Mouse (Mus musculus) hindbrain, embryonic 13.5 days (tissue): ENCODE data around the gene Akr1c12. TPM values are rescaled to one million over a fixed set of nuclear protein-coding genes. Genes with fewer than 3 reads are reported as not detected.
A peak's percentile ranks its signal among the peaks of the same experiment; 100 is the strongest.
"Not testable (repeated sequence)": the region's sequence is repeated elsewhere in the genome, so short reads cannot be mapped to it uniquely, and the experiment has no call there.

Experiments used
- ATAC-seq: fragments of 200-750 bp; cut with Nextera tagmentation; 2 replicates; pipeline ENCODE4 v1.8.0; 2017; ENCODE audit warnings: moderate TSS enrichment; ENCODE audit not compliant: low FRiP score
- H3K27ac ChIP-seq: fragments of 300-500 bp; sonication (generic); 2 replicates; pipeline ENCODE4 v1.5.1; 2015; ENCODE audit warnings: inconsistent platforms, mild to moderate bottlenecking, moderate library complexity
- H3K27me3 ChIP-seq: fragments of 300-500 bp; sonication (generic); 2 replicates; pipeline ENCODE4 v1.6.1; 2015; ENCODE audit warnings: mild to moderate bottlenecking, inconsistent platforms
- H3K36me3 ChIP-seq: fragments of 300-500 bp; sonication (generic); 2 replicates; pipeline ENCODE4 v1.6.1; 2015; ENCODE audit warnings: mild to moderate bottlenecking, inconsistent platforms
- H3K4me1 ChIP-seq: fragments of 300-500 bp; sonication (generic); replicated peaks from 2 replicates; pipeline ENCODE4 v1.6.1; 2015; ENCODE audit warnings: inconsistent platforms
- H3K4me2 ChIP-seq: fragments of 300-500 bp; sonication (generic); 2 replicates; pipeline ENCODE4 v1.6.1; 2015; ENCODE audit warnings: inconsistent platforms, mild to moderate bottlenecking, moderate library complexity
- H3K4me3 ChIP-seq: fragments of 300-500 bp; sonication (generic); 2 replicates; pipeline ENCODE4 v1.5.1; 2015; ENCODE audit warnings: mild to moderate bottlenecking, inconsistent platforms
- H3K9ac ChIP-seq: fragments of 300-500 bp; sonication (generic); 2 replicates; pipeline ENCODE4 v1.6.1; 2015; ENCODE audit warnings: mild to moderate bottlenecking, inconsistent platforms
- H3K9me3 ChIP-seq: fragments of 300-500 bp; sonication (generic); 2 replicates; pipeline ENCODE4 v1.6.1; 2016; ENCODE audit warnings: inconsistent platforms
- WGBS: fragments of 180-500 bp; shearing (Covaris S2); methylation state at CpG from one replicate; pipeline ENCODE4 v1.1.7; 2015; 5-methylcytosine and 5-hydroxymethylcytosine counted together
- polyA plus RNA-seq: library from polyadenylated mRNA; unstranded; fragments of >200 nt; fragmentation: Nextera tagmentation; extraction: Ambion mirVana; gene quantifications from 2 replicates; pipeline ENCODE4 v1.2.1, GENCODE M21; 2015

Gene Akr1c12
- polyA plus RNA-seq, 1 experiment from 2014 or later = 0.25 TPM

DNA sequence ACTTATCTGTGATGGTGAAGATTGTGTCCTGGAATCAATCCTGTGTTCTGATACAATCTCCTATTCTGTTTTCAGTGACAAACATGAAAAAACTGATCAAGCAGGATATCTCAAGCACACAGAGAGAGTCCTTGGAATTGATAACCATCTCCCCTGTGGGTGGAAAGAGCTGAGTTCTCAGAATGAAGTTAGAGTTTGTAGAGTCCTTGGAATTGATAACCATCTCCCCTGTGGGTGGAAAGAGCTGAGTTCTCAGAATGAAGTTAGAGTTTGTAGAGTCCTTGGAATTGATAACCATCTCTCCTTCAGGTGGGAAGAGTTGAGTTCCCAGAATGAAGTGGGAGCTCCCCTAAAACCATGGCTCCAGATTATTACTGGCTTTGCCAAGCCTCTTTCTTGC lies 22.3 kb downstream of the Akr1c12 start:
- H3K36me3 ChIP-seq, H3K9me3 ChIP-seq, H3K4me2 ChIP-seq, H3K9ac ChIP-seq, H3K27me3 ChIP-seq, H3K4me1 ChIP-seq, ATAC-seq, H3K27ac ChIP-seq, H3K4me3 ChIP-seq: not testable (repeated sequence)

GRCm38 (mm10) chr13:4249347-4249746 lies 29.9 kb downstream of the Akr1c12 start:
- Histone ChIP-seq H3K27me3 (no peaks in the 10 kb centered on the region), H3K4me3 (no peak overlapping the region), H3K27ac (no peak overlapping the region), H3K4me2 (no peak overlapping the region), H3K9me3 (no peaks in the 10 kb centered on the region), H3K9ac (no peak overlapping the region), H3K36me3 (no peaks in the 10 kb centered on the region), H3K4me1 (no peaks in the 10 kb centered on the region)
- ATAC-seq = no peak
- WGBS = 51% methylated on average over 3 of the region's 3 CpGs

GRCm38 (mm10) chr13:4244861-4245559 lies 34.2 kb downstream of the Akr1c12 start:
- peak overlapping the region; percentile 42 for H3K4me3 ChIP-seq
- peak; percentile 96 for ATAC-seq
- no peaks in the 10 kb centered on the region for H3K27me3 ChIP-seq
- no peaks in the 10 kb centered on the region for H3K9me3 ChIP-seq
- no peaks in the 10 kb centered on the region for H3K4me1 ChIP-seq
- WGBS = 5% methylated on average over 13 of the region's 13 CpGs
- H3K9ac ChIP-seq = peak overlapping the region; percentile 66
- H3K36me3 ChIP-seq = no peaks in the 10 kb centered on the region
- peak overlapping the region; percentile 61 for H3K4me2 ChIP-seq
- H3K27ac ChIP-seq = peak overlapping the region; percentile 6; the same call in 1 of the 2 replicates

- H3K27ac ChIP-seq = no peak overlapping the region
- H3K4me2 ChIP-seq = no peak overlapping the region
- H3K27me3 ChIP-seq = no peaks in the 10 kb centered on the region
- H3K4me3 ChIP-seq = no peak overlapping the region
- no peaks in the 10 kb centered on the region for H3K9me3 ChIP-seq
- H3K36me3 ChIP-seq = no peaks in the 10 kb centered on the region
- H3K4me1 ChIP-seq = no peaks in the 10 kb centered on the region
- no peak overlapping the region for H3K9ac ChIP-seq
- WGBS = 64% methylated on average over 3 of the region's 3 CpGs
- ATAC-seq = no peak
Observed at GRCm38 (mm10) chr13:4233536-4234172, 45.6 kb downstream of the Akr1c12 start.

- WGBS = 88% methylated on average over 1 of the region's 1 CpGs
- Histone ChIP-seq H3K27ac (no peak overlapping the region), H3K4me3 (no peak overlapping the region), H3K4me2 (no peak overlapping the region), H3K9me3 (no peaks in the 10 kb centered on the region), H3K4me1 (no peaks in the 10 kb centered on the region), H3K27me3 (no peaks in the 10 kb centered on the region), H3K9ac (no peak overlapping the region), H3K36me3 (no peaks in the 10 kb centered on the region)
- no peak for ATAC-seq
Observed at GRCm38 (mm10) chr13:4233135-4233534, 46.1 kb downstream of the Akr1c12 start.

GRCm38 (mm10) chr13:4230841-4231623 lies 48.2 kb downstream of the Akr1c12 start:
- H3K27ac ChIP-seq = no peak overlapping the region
- H3K27me3 ChIP-seq = no peaks in the 10 kb centered on the region
- ATAC-seq = no peak
- H3K36me3 ChIP-seq = no peaks in the 10 kb centered on the region
- 94% methylated on average over 8 of the region's 8 CpGs for WGBS
- no peaks in the 10 kb centered on the region for H3K9me3 ChIP-seq
- no peaks in the 10 kb centered on the region for H3K4me1 ChIP-seq
- H3K4me3 ChIP-seq = no peak overlapping the region
- no peak overlapping the region for H3K9ac ChIP-seq
- no peak overlapping the region for H3K4me2 ChIP-seq

- 77% methylated on average over 1 of the region's 1 CpGs for WGBS
- Histone ChIP-seq H3K27ac (no peak within 1 kb of the TSS), H3K36me3 (no peaks in the 10 kb centered on the region), H3K4me3 (no peak within 1 kb of the TSS), H3K9ac (no peak within 1 kb of the TSS), H3K4me2 (no peak within 1 kb of the TSS), H3K9me3 (no peaks in the 10 kb centered on the region), H3K4me1 (no peaks in the 10 kb centered on the region), H3K27me3 (no peaks in the 10 kb centered on the region)
- ATAC-seq = no peak
Observed at GRCm38 (mm10) chr13:4228441-4228840, 50.8 kb downstream of the Akr1c12 start, which contains the start of gene Akr1c19. TSS of gene Akr1c19 (plus strand) at chr13:4228700.

Other genes starting within 250 kb of the Akr1c12 start
- 0.68 and 0.91 TPM in 2 replicates for gene Akr1c14, start 230.4 kb downstream of the Akr1c12 start, polyA plus RNA-seq
- gene Akr1c18, start 128.8 kb downstream of the Akr1c12 start, polyA plus RNA-seq = not detected in 2 replicates
- gene Akr1c13, start 88.3 kb downstream of the Akr1c12 start, polyA plus RNA-seq = 5.6 and 6.0 TPM in 2 replicates
- 5.7 and 5.9 TPM in 2 replicates for gene Akr1c19, start 50.7 kb downstream of the Akr1c12 start, polyA plus RNA-seq
- gene Akr1c6, start 154.9 kb upstream of the Akr1c12 start, polyA plus RNA-seq = not detected in 2 replicates
- gene Akr1c20, start 243.9 kb upstream of the Akr1c12 start, polyA plus RNA-seq = not detected in 2 replicates